Mouse (Mus musculus) thymus, postnatal 14 days (tissue): ENCODE results near the gene Myog.
"Not testable (repeated sequence)": the region's sequence is repeated elsewhere in the genome, so short reads cannot be mapped to it uniquely, and the experiment has no call there.

Source experiments
- DNase-seq: peaks from one replicate; pipeline ENCODE4 v3.0.0; 2021

The Myog gene

DNA sequence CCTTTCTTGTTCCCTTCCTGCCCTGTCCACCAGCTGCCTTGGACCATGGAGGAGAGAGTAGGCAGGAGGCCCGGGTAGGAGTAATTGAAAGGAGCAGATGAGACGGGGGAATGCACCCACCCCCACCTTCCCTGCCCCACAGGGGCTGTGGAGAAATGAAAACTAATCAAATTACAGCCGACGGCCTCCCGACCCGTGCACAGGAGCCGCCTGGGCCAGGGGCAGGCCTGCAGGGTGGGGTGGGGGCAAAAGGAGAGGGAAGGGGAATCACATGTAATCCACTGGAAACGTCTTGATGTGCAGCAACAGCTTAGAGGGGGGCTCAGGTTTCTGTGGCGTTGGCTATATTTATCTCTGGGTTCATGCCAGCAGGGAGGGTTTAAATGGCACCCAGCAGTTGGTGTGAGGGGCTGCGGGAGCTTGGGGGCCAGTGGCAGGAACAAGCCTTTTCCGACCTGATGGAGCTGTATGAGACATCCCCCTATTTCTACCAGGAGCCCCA, at the start of gene Myog:
Gene Myog, plus strand, starts transcription at position 392 of the 502 bp plus-strand sequence.
- DNase-seq = no peak

DNA sequence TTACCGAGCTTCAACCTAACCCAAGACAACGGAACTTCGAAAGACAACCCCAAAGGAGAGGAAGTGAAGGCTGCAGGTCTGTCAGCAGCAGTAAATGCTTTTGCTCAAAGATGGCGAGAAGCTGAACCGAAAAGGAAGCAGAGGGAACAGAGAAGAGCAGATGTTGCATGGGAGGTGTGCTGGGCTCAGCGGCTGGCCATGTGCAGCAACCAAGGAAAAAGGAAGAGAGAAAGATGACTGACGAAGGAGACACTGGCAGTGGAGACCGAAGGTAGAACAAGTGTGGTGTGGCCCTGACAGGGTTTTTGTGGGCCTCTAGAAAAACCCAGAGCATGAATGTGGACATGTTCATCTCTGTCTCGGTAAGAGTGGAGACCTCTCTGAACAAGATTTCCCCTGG, 49.1 kb upstream of the Myog start:
- DNase-seq = no peak

DNA sequence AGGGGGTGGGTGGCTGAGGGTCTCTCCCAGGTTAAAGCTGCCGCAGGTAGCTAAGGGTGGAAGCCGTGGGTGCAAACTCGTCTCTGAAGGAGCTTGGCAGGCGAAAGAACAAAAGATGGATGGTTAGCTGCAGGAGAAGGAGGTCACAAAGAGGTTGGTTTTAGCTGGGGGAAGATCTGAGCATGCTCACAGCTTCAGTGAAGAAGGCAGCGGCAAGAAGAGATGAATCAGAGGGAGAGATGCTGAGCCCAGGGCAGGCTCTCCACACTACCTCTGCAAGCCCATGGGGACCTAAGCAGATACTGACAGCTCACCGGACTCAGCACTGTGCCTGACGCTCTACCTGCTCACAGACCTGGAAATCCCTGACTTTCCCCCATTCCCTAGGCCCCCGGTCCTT, 48.5 kb upstream of the Myog start:
- no peak for DNase-seq

DNA sequence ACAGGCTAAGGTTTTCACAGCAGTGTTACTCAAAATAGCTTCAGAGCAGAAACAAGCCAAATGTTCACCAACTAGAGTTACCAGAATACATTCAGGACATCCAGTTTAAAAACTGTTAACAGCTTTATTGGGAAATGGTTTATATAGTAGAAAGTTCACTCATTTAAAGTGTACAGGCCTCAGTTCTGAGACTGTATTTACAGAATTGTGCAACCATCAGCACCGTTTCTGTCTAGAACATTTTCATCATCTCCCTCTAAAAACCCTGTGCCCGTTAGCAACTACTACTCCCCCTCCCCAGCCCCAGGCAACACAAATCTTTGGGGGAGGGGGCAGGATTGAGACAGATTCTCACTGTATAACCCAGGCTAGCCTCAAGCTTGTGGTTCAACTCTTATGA, 47.5 kb upstream of the Myog start:
- no peak for DNase-seq

DNA sequence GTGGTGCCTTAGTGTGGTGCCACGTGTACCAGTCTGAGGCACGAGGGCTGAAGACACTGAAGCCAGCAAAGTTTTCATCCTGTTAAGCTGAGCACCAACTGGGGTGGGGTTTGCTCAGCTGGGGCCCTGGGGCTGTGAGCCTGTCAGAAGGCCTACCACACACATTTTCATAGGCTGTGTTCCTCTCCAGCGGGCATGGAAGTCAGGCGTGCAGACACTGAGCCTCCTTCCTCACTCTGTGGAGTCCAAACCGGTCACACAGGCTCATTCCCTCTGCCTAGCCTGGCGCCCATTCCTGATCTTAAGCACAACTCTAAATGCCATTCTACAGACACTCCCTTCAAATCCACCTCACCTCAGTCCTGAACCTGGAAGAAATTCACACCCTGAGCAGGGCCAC, 46.3 kb upstream of the Myog start:
- no peak for DNase-seq

DNA sequence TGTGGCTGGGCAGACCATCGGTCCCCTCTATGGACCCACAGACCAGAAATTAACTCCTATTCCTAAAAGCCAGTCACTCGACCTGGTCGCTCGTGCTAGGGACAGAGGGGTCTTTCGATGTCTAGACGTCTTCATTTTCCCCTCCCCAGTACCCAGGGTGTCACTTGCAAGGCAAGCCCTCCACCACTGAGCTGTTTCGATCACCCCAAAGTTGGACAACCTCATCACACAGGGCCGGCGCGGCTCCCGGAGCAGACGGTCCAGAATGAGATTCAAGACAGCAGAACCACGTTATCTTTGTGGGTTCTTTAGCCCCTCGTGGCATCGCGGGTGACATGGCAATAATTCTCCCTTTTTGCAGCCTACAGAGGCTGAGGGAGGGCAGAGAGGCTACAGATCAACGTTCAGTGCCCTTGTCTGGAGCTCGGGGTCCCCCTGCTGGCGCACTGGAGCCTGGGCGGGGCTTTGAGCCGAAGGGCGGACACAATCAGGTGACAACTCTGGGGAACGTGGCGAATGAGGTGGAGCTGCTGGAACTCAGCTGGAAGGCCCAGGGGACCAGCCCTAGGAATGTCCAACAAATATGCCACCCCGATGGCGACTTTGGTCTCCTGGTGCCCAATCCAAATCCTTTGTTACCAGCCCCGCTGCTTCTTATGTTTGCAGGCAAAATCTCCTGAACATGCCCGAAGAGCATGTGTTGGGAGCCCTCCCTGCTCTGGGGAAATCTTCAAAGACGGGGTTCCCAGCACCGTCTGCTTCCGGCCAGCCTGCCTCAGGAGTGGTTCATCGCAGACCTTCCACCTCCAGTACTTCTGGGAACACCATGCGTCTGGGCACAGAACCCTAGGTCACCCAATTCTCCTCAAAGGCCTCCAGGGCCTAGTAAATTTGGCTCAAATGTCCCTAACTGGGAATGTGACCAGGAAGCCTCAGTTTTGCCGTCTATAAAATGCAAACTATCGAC, 45.6 kb upstream of the Myog start:
- peak; percentile 84 for DNase-seq

DNA sequence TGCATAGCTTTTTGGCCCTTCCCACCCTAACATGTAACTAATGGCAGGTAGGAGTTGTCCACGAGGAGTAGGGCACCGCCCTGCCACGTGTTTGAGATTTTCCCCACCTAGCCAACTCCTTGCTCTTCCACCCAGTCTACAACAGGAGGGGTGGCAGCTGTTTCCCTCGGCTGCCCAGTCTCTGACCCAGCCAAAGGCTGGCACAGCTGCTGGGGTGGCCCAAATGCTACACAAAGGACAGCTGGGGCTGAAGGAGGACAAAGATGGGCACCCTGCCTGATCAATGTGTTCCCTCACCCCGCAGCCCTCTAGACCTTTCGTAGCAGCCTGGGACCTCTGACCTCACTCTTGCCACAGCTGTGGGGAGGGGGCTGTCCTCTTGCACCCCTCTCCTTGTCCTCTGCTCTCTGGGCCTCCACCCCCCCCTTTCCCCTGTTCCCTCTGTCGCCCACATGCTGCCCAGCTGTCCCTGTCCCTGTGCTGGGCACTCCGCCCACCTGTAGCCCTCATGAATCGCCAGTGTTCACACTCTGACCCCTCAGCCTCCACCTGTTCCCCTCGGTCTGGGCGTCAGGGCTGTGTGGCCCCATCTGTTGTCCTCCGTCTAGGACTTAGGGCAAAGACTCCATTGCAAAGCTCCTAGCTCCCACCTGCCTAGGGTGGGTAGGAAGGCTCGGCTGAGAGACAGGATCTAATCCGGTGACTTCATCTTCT, 44.6 kb upstream of the Myog start:
- no peak for DNase-seq

DNA sequence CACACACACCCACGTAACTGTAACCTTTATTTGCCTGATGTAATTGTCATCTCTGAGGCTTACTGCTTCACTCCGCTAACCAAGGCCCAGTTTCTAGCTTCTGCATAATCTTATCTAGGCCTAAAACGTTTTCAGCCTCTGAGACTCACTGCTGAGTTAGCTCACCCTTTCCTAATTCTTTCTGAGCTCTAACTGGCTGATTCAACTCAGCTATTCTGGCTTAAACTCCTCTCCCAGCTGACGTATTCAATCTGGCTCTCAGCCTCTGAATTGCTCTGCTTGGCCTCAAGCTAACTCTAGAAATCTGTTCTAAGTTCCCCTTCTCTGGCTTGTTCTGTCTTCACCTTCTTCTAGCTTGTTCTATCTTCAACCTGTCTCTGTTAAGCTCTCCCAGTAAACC, 43.2 kb upstream of the Myog start:
- no peak for DNase-seq

DNA sequence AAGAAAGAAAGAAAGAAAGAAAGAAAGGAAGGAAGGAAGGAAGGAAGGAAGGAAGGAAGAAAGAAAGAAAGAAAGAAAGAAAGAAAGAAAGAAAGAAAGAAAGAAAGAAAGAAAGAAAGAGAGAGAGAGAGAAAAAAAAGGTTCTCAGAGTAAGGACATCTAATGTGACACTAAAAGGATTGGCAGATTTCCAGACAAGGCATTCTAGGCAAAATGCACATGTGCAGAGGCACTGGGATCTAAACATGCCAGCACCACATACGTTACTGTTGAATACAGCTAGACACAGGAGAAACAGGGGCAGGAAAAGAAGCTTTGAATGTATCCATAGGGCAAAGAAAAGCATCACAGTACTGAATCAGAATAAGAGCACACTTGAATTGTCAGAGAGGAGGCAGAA, 40.1 kb upstream of the Myog start:
- DNase-seq = not testable (repeated sequence)

DNA sequence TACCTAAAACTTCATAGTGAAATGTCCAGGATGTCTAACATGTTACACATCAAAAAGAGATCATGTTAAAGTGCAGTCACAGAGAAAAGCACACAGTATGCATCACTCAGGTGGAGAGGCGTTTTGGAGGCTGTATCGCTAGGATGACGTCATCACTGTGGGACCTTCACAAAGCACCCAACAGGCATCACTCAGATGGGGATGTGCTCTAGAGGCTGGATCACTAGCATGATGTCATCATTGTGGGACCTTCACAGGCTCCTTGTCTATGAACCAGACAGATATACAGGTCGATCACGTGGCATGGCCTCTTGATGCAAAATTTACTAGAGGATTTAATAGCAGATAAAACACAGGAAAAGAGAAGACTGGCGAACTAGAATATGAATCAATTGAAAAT, 25.4 kb upstream of the Myog start:
- no peak for DNase-seq

DNA sequence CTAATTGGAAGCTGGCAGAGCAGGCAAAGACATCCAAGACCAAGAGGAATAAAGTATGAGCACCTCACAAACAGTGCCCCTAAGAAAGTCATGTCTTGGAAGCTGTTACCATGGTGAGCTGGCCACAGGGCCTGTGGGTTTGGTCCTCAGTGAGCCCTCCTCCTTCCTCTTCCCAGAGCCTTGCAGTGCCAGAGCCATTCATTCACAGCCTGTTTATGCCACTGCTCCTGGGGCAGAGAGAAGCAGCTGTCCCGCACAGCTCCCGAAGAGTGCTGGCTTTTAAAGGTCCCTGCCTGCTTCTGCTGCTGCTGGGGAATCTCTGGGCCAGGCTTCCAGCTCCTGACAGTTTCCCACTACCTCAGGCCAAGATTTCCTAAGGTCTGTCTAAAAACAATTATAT, 24.0 kb upstream of the Myog start:
- DNase-seq = no peak

DNA sequence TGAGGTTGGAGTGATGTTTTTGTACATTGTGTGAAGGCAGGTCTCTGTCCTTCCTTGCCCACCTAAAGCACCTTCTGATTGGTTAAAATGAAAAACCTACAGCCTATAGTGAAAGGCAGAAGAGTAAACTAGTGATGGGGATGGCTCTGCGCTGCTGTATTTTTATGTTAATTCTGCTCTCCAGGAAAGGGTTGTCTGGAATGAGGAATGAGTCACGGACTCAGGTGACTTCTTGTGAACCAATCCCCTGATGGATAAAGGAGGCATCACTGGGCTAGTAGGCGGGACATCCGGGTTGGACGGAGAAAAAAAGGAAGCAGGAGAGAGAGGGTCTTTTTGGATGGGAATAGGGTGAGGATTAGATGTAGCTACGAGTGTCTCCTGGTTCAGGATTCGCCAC, 19.8 kb upstream of the Myog start:
- DNase-seq = no peak

DNA sequence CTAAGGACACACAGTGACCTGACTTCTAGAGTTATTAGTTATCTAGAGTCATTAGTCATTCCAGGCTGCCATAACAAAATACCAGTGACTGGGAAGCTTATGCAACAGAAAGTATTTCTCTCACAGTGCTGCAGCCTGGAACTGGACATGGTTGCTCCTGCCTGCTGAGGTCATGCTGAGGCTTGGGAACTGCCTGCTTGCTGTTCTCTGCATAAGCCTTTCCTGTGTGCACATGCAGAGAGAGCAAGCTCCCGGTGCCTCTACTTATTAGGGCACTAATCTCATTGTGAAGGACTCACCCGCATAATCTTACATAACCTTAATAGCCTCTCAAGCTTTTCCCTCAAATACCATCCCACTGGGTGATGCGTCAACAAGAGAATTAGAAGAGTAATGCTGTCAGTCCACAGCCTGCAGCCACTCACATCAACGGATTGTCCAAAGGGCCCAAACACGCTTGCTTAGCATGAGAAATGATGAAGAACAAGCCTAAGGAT, 17.0 kb upstream of the Myog start:
- no peak for DNase-seq

DNA sequence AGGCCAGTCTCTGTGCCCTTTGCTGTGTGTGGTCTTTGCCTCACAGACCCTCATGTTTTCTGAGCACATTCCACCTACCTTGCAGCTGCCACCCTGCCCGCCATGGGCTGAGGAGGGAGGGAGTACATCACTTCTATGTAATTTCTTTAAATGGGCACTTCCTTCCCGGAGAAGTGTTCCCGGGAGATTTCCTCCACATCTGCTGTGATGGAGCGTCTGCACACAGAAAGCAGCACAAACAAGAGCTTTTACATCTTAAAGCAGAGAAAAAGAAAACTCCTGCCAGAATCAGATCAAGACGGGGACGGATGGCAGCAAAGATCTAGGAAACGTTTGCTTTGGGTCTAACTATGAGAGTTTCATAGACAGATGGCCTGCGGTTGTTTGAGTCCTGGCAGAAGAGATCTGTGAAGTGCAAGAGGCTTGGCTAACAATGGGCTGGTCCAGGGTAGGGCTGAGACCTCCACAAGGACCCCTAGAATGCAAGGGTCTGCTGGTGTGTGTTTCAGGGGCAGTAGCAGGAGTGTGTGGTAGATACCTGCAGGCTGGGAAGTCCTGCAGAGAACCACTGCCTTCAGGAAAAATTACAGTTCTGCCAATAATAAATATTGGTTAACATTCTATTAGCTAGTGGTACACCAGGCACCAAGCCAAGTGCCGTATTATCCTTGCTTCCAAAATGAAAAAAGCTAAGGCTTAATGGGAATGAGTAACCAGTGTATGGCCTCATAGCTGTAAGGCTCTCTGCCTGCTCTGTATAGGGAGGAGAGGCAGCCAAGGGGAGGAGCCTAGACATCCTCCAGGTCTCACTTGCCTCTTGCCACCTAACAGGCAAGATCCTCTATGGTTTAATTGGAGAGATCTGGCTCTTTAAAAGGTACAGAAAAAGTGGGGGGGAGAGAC, 16.0 kb upstream of the Myog start:
- no peak for DNase-seq

DNA sequence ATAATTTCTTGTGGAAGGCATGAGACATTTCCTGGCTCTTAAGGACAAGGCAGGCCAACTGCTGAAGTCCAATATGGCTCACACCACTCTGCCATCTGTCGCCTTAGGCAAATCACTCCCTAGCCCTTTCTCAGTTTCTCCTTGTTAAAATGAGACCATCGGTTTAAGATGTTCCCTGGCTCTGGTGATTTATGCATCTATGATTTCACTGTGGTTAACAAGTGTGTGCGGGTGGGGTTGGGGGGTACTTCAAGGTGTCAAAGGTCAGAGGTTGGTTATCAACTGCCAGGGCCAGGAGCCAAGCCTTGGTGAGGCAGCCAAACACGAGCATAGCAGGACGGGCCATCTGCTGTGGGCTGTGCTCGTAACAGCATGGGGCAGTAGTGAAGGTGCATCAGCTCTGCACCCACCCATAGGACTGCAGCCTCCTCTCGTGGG, 15.3 kb upstream of the Myog start:
- no peak for DNase-seq

DNA sequence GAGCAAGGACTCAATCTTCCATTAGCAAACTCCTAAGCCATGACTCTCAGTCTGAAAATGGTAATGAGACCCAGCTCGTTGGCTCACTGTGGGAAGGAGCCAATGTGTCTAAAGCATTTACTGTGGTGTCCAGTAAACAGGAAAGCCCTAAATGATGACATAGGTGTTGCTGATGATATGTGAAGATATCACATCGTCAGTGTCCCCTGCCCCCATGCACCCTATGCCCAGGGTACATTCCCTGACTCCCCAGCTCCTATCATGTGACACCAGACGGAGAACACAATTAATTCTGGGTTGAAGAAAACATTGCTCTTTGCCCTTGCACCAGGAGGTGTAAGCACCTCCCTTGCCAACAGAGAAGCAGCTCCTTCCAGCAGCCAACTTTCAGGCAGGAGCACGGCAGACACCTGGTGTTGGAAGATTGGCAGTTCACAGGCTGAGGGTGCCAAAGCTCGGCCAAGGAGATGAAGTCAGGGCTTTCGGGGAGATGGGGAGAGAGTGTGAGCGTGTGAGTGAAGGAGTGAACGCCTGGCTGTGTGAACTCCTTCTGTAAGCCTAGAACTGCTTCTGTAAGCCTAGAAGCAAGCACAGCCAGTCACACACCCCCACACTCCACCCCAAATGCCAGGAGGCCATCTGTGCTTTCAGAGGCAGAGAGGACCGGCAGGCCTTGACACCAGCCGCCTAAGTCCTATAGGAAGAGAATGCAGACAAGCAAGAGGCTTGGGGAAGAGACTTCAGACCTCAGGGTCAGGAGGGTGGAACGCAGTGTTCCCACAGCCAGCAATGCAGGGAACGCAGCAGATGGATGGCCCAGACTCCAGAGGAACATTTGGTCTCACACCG, 13.9 kb upstream of the Myog start:
- no peak for DNase-seq

DNA sequence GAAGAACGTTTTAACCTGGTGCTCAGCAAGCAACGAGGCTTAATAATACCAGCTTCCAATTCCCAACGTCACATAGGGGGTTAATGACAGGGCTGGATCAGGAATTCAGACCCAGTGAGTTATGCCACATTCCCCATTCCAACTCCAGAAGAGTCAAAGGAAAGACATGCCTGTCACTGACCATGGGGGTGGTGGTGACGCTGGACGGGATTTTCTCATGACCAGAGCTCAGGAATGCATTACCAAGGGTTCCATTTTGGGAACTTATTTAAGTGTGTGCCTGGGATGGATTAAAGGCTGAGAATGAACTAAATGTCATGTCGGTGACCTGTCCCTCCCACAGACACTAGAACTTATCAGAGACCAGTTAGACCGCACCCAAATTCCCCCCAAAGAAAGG, 13.0 kb upstream of the Myog start:
- DNase-seq = no peak

DNA sequence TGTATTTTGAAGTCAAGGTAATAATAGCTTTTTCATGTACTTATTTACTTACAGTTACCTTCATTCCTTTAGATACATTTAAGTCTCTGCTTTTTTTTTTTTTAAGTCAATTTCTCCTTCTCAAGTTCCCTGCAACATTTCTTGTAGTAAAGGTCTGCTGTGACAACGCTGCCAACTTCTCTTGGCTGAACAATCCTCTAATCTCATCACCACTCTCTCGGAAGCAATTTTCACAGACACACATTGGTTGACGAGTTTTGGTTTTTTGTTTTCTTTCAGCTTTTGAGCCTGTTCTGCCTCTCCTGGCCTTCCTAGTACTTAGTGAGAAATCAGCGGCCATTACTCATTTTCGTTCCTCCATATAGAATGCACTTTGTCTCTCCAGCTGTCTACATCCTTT, 9.6 kb upstream of the Myog start:
- DNase-seq = no peak

DNA sequence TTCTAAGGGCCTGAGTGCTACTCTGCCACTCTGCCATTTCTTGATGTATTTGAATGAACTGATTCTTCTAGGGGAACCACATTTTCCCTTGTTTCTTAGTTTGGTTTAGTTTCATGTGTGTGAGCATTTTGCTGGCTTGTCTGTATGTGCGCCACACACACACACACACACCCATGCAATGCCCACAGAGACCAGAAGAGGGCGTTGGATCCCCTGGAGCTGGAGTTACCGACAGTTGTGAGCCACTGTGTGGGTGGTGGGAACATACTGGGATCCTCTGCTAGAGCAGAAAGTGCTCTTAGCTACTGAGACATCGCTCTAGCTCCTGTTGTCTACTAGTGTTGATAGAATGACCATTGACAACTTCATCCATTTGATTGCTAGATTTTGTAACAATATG, 8.2 kb upstream of the Myog start:
- no peak for DNase-seq

DNA sequence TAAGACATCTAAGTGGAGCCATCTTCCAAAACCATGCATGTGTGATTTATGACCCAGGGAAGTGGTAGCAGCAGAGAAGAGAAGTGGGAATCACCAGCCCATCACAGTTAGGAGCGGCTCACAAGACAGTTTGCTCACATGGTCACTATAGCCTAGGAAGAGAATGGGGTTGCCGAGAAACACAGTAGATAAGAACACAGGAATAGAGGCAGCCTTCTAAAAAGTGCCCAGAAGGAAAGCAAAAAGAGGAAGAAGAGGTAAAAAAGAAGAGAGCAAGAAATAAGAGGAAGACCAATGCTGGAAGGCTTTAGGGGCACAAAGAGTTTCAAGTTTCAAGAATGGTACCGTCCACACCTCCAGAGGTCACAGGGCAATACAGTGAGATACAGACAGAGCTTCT, 7.4 kb upstream of the Myog start:
- DNase-seq = no peak

DNA sequence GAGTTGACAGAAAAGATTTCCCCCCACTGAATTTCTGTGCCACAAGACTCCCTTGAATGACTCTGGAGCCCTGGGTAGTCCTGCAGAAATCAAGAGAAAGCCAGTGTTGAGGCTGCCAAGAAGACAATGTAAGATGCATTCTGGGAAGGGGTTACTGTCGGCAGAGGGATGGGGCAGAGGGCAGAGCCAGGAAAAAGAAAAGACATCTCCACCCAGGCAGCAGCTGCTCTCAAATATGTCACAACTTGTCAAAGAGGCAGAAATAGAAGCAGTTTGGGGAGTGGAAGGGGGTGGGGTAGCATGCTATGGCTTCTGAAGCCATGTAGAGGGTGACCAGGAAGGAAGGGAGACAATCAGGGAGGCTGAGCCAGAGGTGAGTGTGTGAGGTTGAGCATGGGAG, 6.7 kb upstream of the Myog start:
- no peak for DNase-seq
